Mouse (Mus musculus) naive thymus-derived CD4-positive, alpha-beta T cell, adult 2 months (primary cell): ENCODE measurements at regions not wholly inside any gene's neighbourhood (a gene's known extent, or its start where the extent isn't known, plus 50 kb on each side); places are given as distances from the start of the nearest gene placed in this dataset.

ENCODE experiments used
- DNase-seq: peaks from one replicate; pipeline ENCODE4 v3.0.0-alpha.2; 2011; ENCODE audit warnings: low read depth

DNA sequence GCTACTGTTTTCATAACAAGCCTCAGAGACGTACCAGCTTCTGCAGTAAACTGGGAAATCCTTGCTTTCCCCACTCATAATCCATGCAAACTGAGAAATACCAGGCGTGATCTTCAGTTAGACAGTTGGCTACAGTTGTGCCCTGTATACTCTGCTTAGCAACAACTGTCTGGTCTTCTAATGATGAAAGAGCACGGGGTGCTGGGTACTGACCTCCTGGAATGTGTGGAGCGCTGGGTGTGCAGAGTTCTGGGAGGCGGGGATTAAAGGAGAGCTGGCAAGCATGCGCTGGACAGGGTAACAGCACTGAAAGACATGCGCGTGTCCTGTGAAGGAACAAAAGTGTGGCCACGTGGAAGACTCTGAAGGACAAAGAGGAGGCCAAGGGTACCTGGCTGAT lies 52.2 kb upstream of the Vgll2 start:
- no peak for DNase-seq
